In the genomic region with DNA sequence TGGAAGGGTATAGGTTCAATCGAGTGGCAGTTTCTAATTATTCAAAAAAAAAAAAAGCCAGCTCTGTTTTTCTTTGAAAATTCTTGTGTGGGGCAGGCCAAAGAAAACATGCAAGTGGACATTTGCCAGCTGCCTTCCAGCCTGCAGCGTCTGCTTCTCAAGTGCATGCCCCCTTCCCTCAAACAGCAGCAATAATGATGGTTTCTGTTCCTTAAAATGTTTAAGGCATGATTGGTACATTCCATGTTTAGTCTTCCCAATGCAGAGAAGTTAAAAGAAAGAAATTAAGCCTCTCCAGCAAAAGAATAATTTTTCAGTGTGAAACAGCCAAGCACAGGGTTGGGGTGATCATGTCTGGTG, we compare ENCODE assay signal across 10 mouse cellular contexts. TPM values are rescaled to one million over a fixed set of nuclear protein-coding genes. Genes with fewer than 3 reads are reported as not detected.
DNase-seq lines count a peak whose midpoint lies in the region; ATAC-seq and TF ChIP-seq lines count a peak whose summit lies in the region.
"Had no signal": no experiment of that assay in that cellular context is flagged by ENCODE, and none has a peak within 500 bp of the region (broad histone marks: within the 10 kb centered on the region; RNA-seq: fewer than 3 reads in every experiment).

No protein-coding gene starts in this region.

- no peak overlapping the region; the same call in 1 of the 2 replicates for H3K4me2 ChIP-seq in heart, embryonic 11.5 days
- H3K4me2 ChIP-seq in heart, embryonic 16.5 days (ENCODE audit: low read depth, low read length) = no peak overlapping the region
- H3K4me2 ChIP-seq in limb, embryonic 12.5 days = 0 out of 2 replicates have a peak overlapping the region, but pooled peaks have one; percentile 6
- H3K4me2 ChIP-seq in forebrain, embryonic 11.5 days (ENCODE audit: low read depth, low read length, severe bottlenecking) = no peak overlapping the region
- no peak overlapping the region for H3K4me2 ChIP-seq in liver, embryonic 12.5 days

- intact Hi-C loops in heart, postnatal 25 days (cut with DNase I) = no loop called here

- no peak for TF ChIP-seq CTCF in brain, embryonic 14.5 days (IDR thresholded peaks at IDR 0.05; ENCODE audit: borderline replicate concordance, extremely low read depth, insufficient read depth, insufficient read length)
- TF ChIP-seq CTCF in cerebellum, adult 2 months (IDR thresholded peaks at IDR 0.05; ENCODE audit: borderline replicate concordance, insufficient read depth, low read depth, low read length) = no peak

- H3K36me3 ChIP-seq in heart, embryonic 11.5 days (ENCODE audit: control insufficient read depth, insufficient read depth, low read length) = no peaks in the 10 kb centered on the region
- no peaks in the 10 kb centered on the region for H3K36me3 ChIP-seq in heart, embryonic 16.5 days (ENCODE audit: control insufficient read depth, insufficient read depth)
- H3K36me3 ChIP-seq in limb, embryonic 12.5 days = no peaks in the 10 kb centered on the region
- H3K36me3 ChIP-seq in forebrain, embryonic 11.5 days (ENCODE audit: control insufficient read depth, insufficient read depth, low read length) = no peaks in the 10 kb centered on the region
- no peaks in the 10 kb centered on the region for H3K36me3 ChIP-seq in liver, embryonic 12.5 days

- peaks cover 9% of the 10 kb centered on the region; the same call in 1 of the 2 replicates for H3K4me1 ChIP-seq in heart, embryonic 11.5 days (ENCODE audit: control insufficient read depth, insufficient read depth, low read length)
- no peaks in the 10 kb centered on the region for H3K4me1 ChIP-seq in heart, embryonic 16.5 days (ENCODE audit: control insufficient read depth, insufficient read depth, low read length)
- peaks cover 25% of the 10 kb centered on the region for H3K4me1 ChIP-seq in limb, embryonic 12.5 days (replicated peaks)
- H3K4me1 ChIP-seq in cerebellum, adult 2 months (ENCODE audit: control insufficient read depth, insufficient read depth, low read length) = peaks cover 10% of the 10 kb centered on the region
- H3K4me1 ChIP-seq in forebrain, embryonic 11.5 days (replicated peaks; ENCODE audit: control insufficient read depth, insufficient read depth, low read length) = no peaks in the 10 kb centered on the region
- no peaks in the 10 kb centered on the region for H3K4me1 ChIP-seq in liver, embryonic 12.5 days

- peak overlapping the region; percentile 60; the same call in 1 of the 2 replicates for H3K27ac ChIP-seq in heart, embryonic 11.5 days (ENCODE audit: low read depth, low read length)
- peak overlapping the region; percentile 47; the same call in 1 of the 2 replicates for H3K27ac ChIP-seq in heart, embryonic 16.5 days (ENCODE audit: low read length)
- H3K27ac ChIP-seq in limb, embryonic 12.5 days = peak overlapping the region; percentile 76
- H3K27ac ChIP-seq in cerebellum, adult 2 months (ENCODE audit: insufficient read depth, low read length) = no peak overlapping the region
- no peak overlapping the region for H3K27ac ChIP-seq in forebrain, embryonic 11.5 days (ENCODE audit: low read depth, low read length)
- H3K27ac ChIP-seq in liver, embryonic 12.5 days = no peak overlapping the region
- H3K27ac ChIP-seq: macrophage had no signal

- WGBS in heart, embryonic 11.5 days (ENCODE audit: insufficient replicate concordance) = 9% methylated on average over 2 of the region's 2 CpGs
- WGBS in heart, embryonic 16.5 days = 19% methylated on average over 2 of the region's 2 CpGs
- 15% methylated on average over 2 of the region's 2 CpGs for WGBS in limb, embryonic 12.5 days
- WGBS in cerebellum, adult 2 months = 14% methylated on average over 2 of the region's 2 CpGs
- WGBS in forebrain, embryonic 11.5 days = 55% methylated on average over 2 of the region's 2 CpGs
- 33% methylated on average over 2 of the region's 2 CpGs for WGBS in liver, embryonic 12.5 days (ENCODE audit: insufficient replicate concordance)

- DNase-seq in heart, postnatal 25 days (ENCODE audit: low spot score) = no peak
- peak; percentile 40 for DNase-seq in brain, embryonic 14.5 days (ENCODE audit: low read depth)
- no peak for DNase-seq in cerebellum, adult 2 months
- DNase-seq in forebrain, embryonic 11.5 days (ENCODE audit: low spot score) = no peak
- DNase-seq: gastrocnemius, postnatal 25 days had no signal

- H3K4me3 ChIP-seq in heart, embryonic 11.5 days (ENCODE audit: low read depth, low read length) = no peak overlapping the region
- H3K4me3 ChIP-seq in heart, embryonic 16.5 days (ENCODE audit: low read length) = no peak overlapping the region
- no peak overlapping the region for H3K4me3 ChIP-seq in limb, embryonic 12.5 days (replicated peaks)
- H3K4me3 ChIP-seq in cerebellum, adult 2 months (replicated peaks; ENCODE audit: insufficient read depth, low read depth, low read length) = no peak overlapping the region
- no peak overlapping the region for H3K4me3 ChIP-seq in forebrain, embryonic 11.5 days (ENCODE audit: low read depth, low read length)
- no peak overlapping the region for H3K4me3 ChIP-seq in liver, embryonic 12.5 days

- no peaks in the 10 kb centered on the region for H3K9me3 ChIP-seq in heart, embryonic 11.5 days (replicated peaks; ENCODE audit: control insufficient read depth, low read length)
- no peaks in the 10 kb centered on the region for H3K9me3 ChIP-seq in heart, embryonic 16.5 days (replicated peaks; ENCODE audit: control insufficient read depth, low read length)
- H3K9me3 ChIP-seq in limb, embryonic 12.5 days = no peaks in the 10 kb centered on the region
- H3K9me3 ChIP-seq in forebrain, embryonic 11.5 days (ENCODE audit: control insufficient read depth, low read length) = no peaks in the 10 kb centered on the region
- H3K9me3 ChIP-seq in liver, embryonic 12.5 days (replicated peaks) = no peaks in the 10 kb centered on the region

- no peak for TF ChIP-seq POLR2A in brain, embryonic 14.5 days (IDR thresholded peaks at IDR 0.05; ENCODE audit: borderline replicate concordance, extremely low read depth, insufficient read depth, insufficient read length, poor library complexity, severe bottlenecking)
- TF ChIP-seq POLR2A in cerebellum, adult 2 months (IDR thresholded peaks at IDR 0.05; ENCODE audit: borderline replicate concordance, insufficient read depth, low read length) = no peak

- no peak overlapping the region for H3K9ac ChIP-seq in heart, embryonic 11.5 days (ENCODE audit: low read depth, low read length)
- H3K9ac ChIP-seq in heart, embryonic 16.5 days (ENCODE audit: low read length) = no peak overlapping the region
- H3K9ac ChIP-seq in limb, embryonic 12.5 days (replicated peaks) = no peak overlapping the region
- H3K9ac ChIP-seq in forebrain, embryonic 11.5 days (ENCODE audit: low read length) = no peak overlapping the region
- H3K9ac ChIP-seq in liver, embryonic 12.5 days = no peak overlapping the region

- no peaks in the 10 kb centered on the region for H3K27me3 ChIP-seq in heart, embryonic 11.5 days (ENCODE audit: control insufficient read depth, insufficient read depth, low read length)
- H3K27me3 ChIP-seq in heart, embryonic 16.5 days (ENCODE audit: control insufficient read depth, insufficient read depth, low read length) = no peaks in the 10 kb centered on the region
- H3K27me3 ChIP-seq in limb, embryonic 12.5 days = no peaks in the 10 kb centered on the region
- no peaks in the 10 kb centered on the region for H3K27me3 ChIP-seq in cerebellum, adult 2 months (ENCODE audit: control insufficient read depth, insufficient read depth, low read length)
- H3K27me3 ChIP-seq in forebrain, embryonic 11.5 days (ENCODE audit: control insufficient read depth, insufficient read depth, low read length) = no peaks in the 10 kb centered on the region
- H3K27me3 ChIP-seq in liver, embryonic 12.5 days (replicated peaks) = no peaks in the 10 kb centered on the region

- peak; percentile 26; the same call in 1 of the 2 replicates for ATAC-seq in heart, embryonic 11.5 days (replicated peaks; ENCODE audit: insufficient number of reproducible peaks, low FRiP score, low TSS enrichment)
- ATAC-seq in heart, embryonic 16.5 days (replicated peaks; ENCODE audit: extremely low read depth, insufficient read depth, low FRiP score) = no peak
- no peak for ATAC-seq in limb, embryonic 12.5 days (ENCODE audit: insufficient number of reproducible peaks, insufficient read depth, low FRiP score, low TSS enrichment, low read depth)
- ATAC-seq in forebrain, embryonic 11.5 days (replicated peaks; ENCODE audit: low FRiP score) = no peak
- ATAC-seq in liver, embryonic 12.5 days = no peak

RNA-seq across cellular contexts. Expression of a gene that starts 26.9 kb away (rescaled TPM):
- 7.0 and 11.2 TPM in 2 replicates for polyA plus RNA-seq in heart, embryonic 11.5 days (2014; fragmentation: Nextera tagmentation; extraction: Ambion mirVana)
- total RNA-seq in heart, postnatal 25 days (2021) = under 1 TPM; 0.16 to 0.25 TPM
- 6.9 and 17.9 TPM in 2 replicates for polyA plus RNA-seq in brain, embryonic 14.5 days (2012; rRNA removed)
- polyA plus RNA-seq in heart, embryonic 16.5 days (2015; fragmentation: Nextera tagmentation; extraction: Ambion mirVana) = 1.7 TPM in 2 replicates
- 19.6 and 23.7 TPM in 2 replicates for polyA plus RNA-seq in limb, embryonic 12.5 days (2016; fragmentation: Nextera tagmentation; extraction: Ambion mirVana)
- polyA plus RNA-seq in cerebellum, adult 2 months (2012; rRNA removed) = 19.4 and 22.8 TPM in 2 replicates
- 5.3 and 5.9 TPM in 2 replicates for polyA plus RNA-seq in forebrain, embryonic 11.5 days (2014; fragmentation: Nextera tagmentation; extraction: Ambion mirVana)
- 1.1 and 1.2 TPM in 2 replicates for polyA plus RNA-seq in liver, embryonic 12.5 days (2016; fragmentation: Nextera tagmentation; extraction: Ambion mirVana)
- total RNA-seq: gastrocnemius, postnatal 25 days had no signal
- polyA plus RNA-seq: macrophage had no signal

Comparison
In these comparisons a context has a peak if more than half of its experiments do, and no peak if none do; other contexts are left out.
1. H3K27ac ChIP-seq: peak in heart, embryonic 11.5 days (single experiment), heart, embryonic 16.5 days (single experiment) and limb, embryonic 12.5 days (single experiment); none in cerebellum, adult 2 months (single experiment), forebrain, embryonic 11.5 days (single experiment) and liver, embryonic 12.5 days (single experiment).